Mouse (Mus musculus) spleen, adult 10 weeks (tissue): ENCODE results near the gene Vmn1r197. TPM values are rescaled to one million over a fixed set of nuclear protein-coding genes. Genes with fewer than 3 reads are reported as not detected.

Experiments
- polyA plus RNA-seq: library from polyadenylated mRNA; stranded (reverse); fragments of 350-450 nt; fragmentation: Illumina TruSeq; extraction: RNeasy Lipid Tissue Mini Kit (QIAGEN cat#74804); gene quantifications from one replicate; pipeline ENCODE4 v1.2.3, GENCODE M21; 2015; ENCODE audit warnings: low replicate concordance; ENCODE audit not compliant: insufficient read depth

Vmn1r197 gene
- not detected for polyA plus RNA-seq

DNA sequence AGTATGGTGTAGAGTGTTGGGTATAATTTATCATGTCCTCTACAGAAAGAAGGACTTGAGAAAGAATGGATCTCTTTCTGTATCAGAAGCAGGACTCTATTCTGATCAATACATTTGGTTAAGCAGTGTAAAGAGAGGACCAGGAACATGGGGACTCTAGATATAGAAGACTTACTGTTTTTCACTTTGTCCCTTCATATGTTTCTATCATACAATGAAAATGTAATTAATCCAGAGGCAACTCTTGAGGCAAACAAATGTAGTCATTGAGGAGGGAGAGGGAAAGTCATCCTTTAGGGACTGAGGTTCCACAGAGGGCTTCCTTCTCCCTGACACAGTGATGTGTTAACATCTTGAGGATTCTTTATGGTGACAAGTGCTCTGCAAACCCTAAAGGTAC is at the start of gene Vmn1r197:
Gene Vmn1r197 (plus strand): TSS at position 301 of the 400 bp plus-strand sequence.

GRCm38 (mm10) chr13:22289620-22290019 is 34.8 kb upstream of the Vmn1r197 start, which contains the start of gene Vmn1r196:
Vmn1r196 (plus strand) TSS chr13:22289920.

GRCm38 (mm10) chr13:22350064-22350463 is 25.7 kb downstream of the Vmn1r197 start, which contains the start of gene Vmn1r198:
Vmn1r198 (plus strand) TSS chr13:22350364.

GRCm38 (mm10) chr13:22379518-22379917 is 55.1 kb downstream of the Vmn1r197 start, which contains the start of gene Vmn1r199:
Vmn1r199 (plus strand) TSS chr13:22379818.

Other genes starting within 250 kb of the Vmn1r197 start
- not detected for gene Vmn1r188, start 240.1 kb upstream of the Vmn1r197 start, polyA plus RNA-seq
- gene Vmn1r189, start 218.8 kb upstream of the Vmn1r197 start, polyA plus RNA-seq = not detected
- gene Vmn1r191, start 140.6 kb upstream of the Vmn1r197 start, polyA plus RNA-seq = not detected
- not detected for gene Vmn1r192, start 133.4 kb upstream of the Vmn1r197 start, polyA plus RNA-seq
- not detected for gene Vmn1r193, start 101.4 kb upstream of the Vmn1r197 start, polyA plus RNA-seq
- gene Vmn1r194, start 80.4 kb upstream of the Vmn1r197 start, polyA plus RNA-seq = not detected
- not detected for gene Vmn1r195, start 54.1 kb upstream of the Vmn1r197 start, polyA plus RNA-seq
- not detected for gene Vmn1r196, start 34.7 kb upstream of the Vmn1r197 start, polyA plus RNA-seq
- not detected for gene Vmn1r198, start 25.8 kb downstream of the Vmn1r197 start, polyA plus RNA-seq
- not detected for gene Vmn1r199, start 55.2 kb downstream of the Vmn1r197 start, polyA plus RNA-seq
- gene Vmn1r200, start 65.8 kb downstream of the Vmn1r197 start, polyA plus RNA-seq = not detected
- gene Vmn1r201, start 147.3 kb downstream of the Vmn1r197 start, polyA plus RNA-seq = not detected
- gene Vmn1r202, start 180.8 kb downstream of the Vmn1r197 start, polyA plus RNA-seq = not detected
- 0.03 TPM for gene Vmn1r203, start 193.5 kb downstream of the Vmn1r197 start, polyA plus RNA-seq
- gene Vmn1r204, start 228.6 kb downstream of the Vmn1r197 start, polyA plus RNA-seq = not detected